Mouse (Mus musculus): ENCODE data around the gene Rad54l. TPM values are rescaled to one million over a fixed set of nuclear protein-coding genes. Genes with fewer than 3 reads are reported as not detected.

The Rad54l gene
- total and polyA plus RNA-seq, 3 experiments = 29.4 to 44.0 TPM; not detected in 1

- Histone ChIP-seq H3K4me3 (ENCODE audit: control insufficient read depth in 1 of 2, insufficient read depth in 1 of 2, low read depth in 2 of 2, low read length in 2 of 2) (no peak overlapping the region), H3K27ac (ENCODE audit: control insufficient read depth, low read depth, low read length) (no peak overlapping the region), H3K9me3 (replicated peaks; ENCODE audit: insufficient read depth, low read length) (no peaks in the 10 kb centered on the region), H3K79me2 (ENCODE audit: control insufficient read depth, insufficient read depth, low read length, poor library complexity) (no peaks in the 10 kb centered on the region), H3K27me3 (ENCODE audit: control insufficient read depth in 1 of 2, insufficient read depth in 2 of 2, low read length in 2 of 2) (no peaks in the 10 kb centered on the region), H3K36me3 (ENCODE audit: control insufficient read depth in 1 of 2, insufficient read depth in 2 of 2, low read length in 2 of 2) (peaks cover 0 to 8% of the 10 kb centered on the region in 2 experiments; a peak in 2 of 4 replicates), H3K4me1 (ENCODE audit: control insufficient read depth in 1 of 2, insufficient read depth in 2 of 2, low read length in 2 of 2) (no peaks in the 10 kb centered on the region), H3K9ac (ENCODE audit: control insufficient read depth, low read depth, low read length, poor library complexity, severe bottlenecking) (no peak overlapping the region)
- TF ChIP-seq NELFE (IDR thresholded peaks at IDR 0.05; ENCODE audit: low read depth, low read length) = no peak
- no peak for TF ChIP-seq CTCF (IDR thresholded peaks at IDR 0.05 in 2 of 3, conservative IDR thresholded peaks at IDR 0.05 in 1 of 3; ENCODE audit: control insufficient read depth in 1 of 3, insufficient read depth in 1 of 3, low read depth in 2 of 3, low read length in 3 of 3, poor library complexity in 1 of 3, severe bottlenecking in 1 of 3)
- no peak for TF ChIP-seq ETS1 (IDR thresholded peaks at IDR 0.05; ENCODE audit: low read depth, low read length)
- TF ChIP-seq E2F4 (IDR thresholded peaks at IDR 0.05; ENCODE audit: borderline replicate concordance, low read depth, low read length) = no peak
- no peak for TF ChIP-seq USF2 (IDR thresholded peaks at IDR 0.05; ENCODE audit: borderline replicate concordance in 1 of 2, insufficient read depth in 1 of 2, low read depth in 1 of 2, low read length in 2 of 2)
- no peak for TF ChIP-seq NRF1 (IDR thresholded peaks at IDR 0.05; ENCODE audit: insufficient read depth, low read depth, low read length, poor library complexity, severe bottlenecking)
- TF ChIP-seq POLR2AphosphoS5 (IDR thresholded peaks at IDR 0.05; ENCODE audit: borderline replicate concordance, low read depth, low read length) = no peak
- TF ChIP-seq GABPA (IDR thresholded peaks at IDR 0.05; ENCODE audit: low read depth, low read length) = no peak
- TF ChIP-seq EP300 (IDR thresholded peaks at IDR 0.05; ENCODE audit: low read depth in 1 of 2, low read length in 2 of 2) = no peak
- TF ChIP-seq MAZ (IDR thresholded peaks at IDR 0.05; ENCODE audit: low read depth, low read length) = no peak
- DNase-seq (ENCODE audit: low read depth, low spot score) = no peak
Observed at GRCm38 (mm10) chr4:116111486-116111885, 12.0 kb downstream of the Rad54l start.

- DNase-seq (ENCODE audit: low read depth, low spot score) = no peak
- TF ChIP-seq ELF1 (IDR thresholded peaks at IDR 0.05; ENCODE audit: low read depth, low read length) = no peak
- no peak for TF ChIP-seq MXI1 (IDR thresholded peaks at IDR 0.05; ENCODE audit: low read depth, low read length)
- no peak for TF ChIP-seq SMC3 (IDR thresholded peaks at IDR 0.05; ENCODE audit: low read depth, low read length)
- TF ChIP-seq SIN3A (IDR thresholded peaks at IDR 0.05; ENCODE audit: low read length) = no peak
- no peak for TF ChIP-seq ETS1 (IDR thresholded peaks at IDR 0.05; ENCODE audit: low read depth, low read length)
- no peak for TF ChIP-seq MYC (IDR thresholded peaks at IDR 0.05; ENCODE audit: low read depth, low read length)
- no peak for TF ChIP-seq POLR2A (IDR thresholded peaks at IDR 0.05; ENCODE audit: control insufficient read depth in 1 of 2, insufficient read depth in 1 of 2, low read depth in 1 of 2, low read length in 2 of 2, poor library complexity in 1 of 2)
- no peak for TF ChIP-seq GABPA (IDR thresholded peaks at IDR 0.05; ENCODE audit: low read depth, low read length)
- TF ChIP-seq EP300 (IDR thresholded peaks at IDR 0.05; ENCODE audit: low read depth in 1 of 2, low read length in 2 of 2) = no peak
- TF ChIP-seq KAT2A (conservative IDR thresholded peaks at IDR 0.05; ENCODE audit: low read depth, low read length) = no peak
- TF ChIP-seq CHD2 (IDR thresholded peaks at IDR 0.05; ENCODE audit: low read length) = no peak
- TF ChIP-seq MAX (IDR thresholded peaks at IDR 0.05; ENCODE audit: low read length) = no peak
- TF ChIP-seq CHD1 (IDR thresholded peaks at IDR 0.05; ENCODE audit: low read depth, low read length) = no peak
- no peak for TF ChIP-seq ZKSCAN1 (IDR thresholded peaks at IDR 0.05; ENCODE audit: low read depth, low read length)
- TF ChIP-seq E2F4 (IDR thresholded peaks at IDR 0.05; ENCODE audit: borderline replicate concordance, low read depth, low read length) = no peak
- no peaks in the 10 kb centered on the region for H3K79me2 ChIP-seq (ENCODE audit: control insufficient read depth, insufficient read depth, low read length, poor library complexity)
- no peak overlapping the region for H3K9ac ChIP-seq (ENCODE audit: control insufficient read depth, low read depth, low read length, poor library complexity, severe bottlenecking)
- no peaks in the 10 kb centered on the region for H3K9me3 ChIP-seq (replicated peaks; ENCODE audit: insufficient read depth, low read length)
- no peaks in the 10 kb centered on the region for H3K4me1 ChIP-seq (ENCODE audit: control insufficient read depth in 1 of 2, insufficient read depth in 2 of 2, low read length in 2 of 2)
- no peak overlapping the region for H3K27ac ChIP-seq (ENCODE audit: control insufficient read depth, low read depth, low read length)
- no peak overlapping the region for H3K4me3 ChIP-seq (ENCODE audit: control insufficient read depth in 1 of 2, insufficient read depth in 1 of 2, low read depth in 2 of 2, low read length in 2 of 2)
- no peaks in the 10 kb centered on the region for H3K27me3 ChIP-seq (ENCODE audit: control insufficient read depth in 1 of 2, insufficient read depth in 2 of 2, low read length in 2 of 2)
- H3K36me3 ChIP-seq (ENCODE audit: control insufficient read depth in 1 of 2, insufficient read depth in 2 of 2, low read length in 2 of 2) = peaks cover 0 to 8% of the 10 kb centered on the region in 2 experiments; a peak in 2 of 4 replicates
Observed at GRCm38 (mm10) chr4:116110695-116111094, 12.8 kb downstream of the Rad54l start.

Measured in MEL (cell line).